Mouse (Mus musculus): Measurements from ENCODE around the gene Elane. TPM values are rescaled to one million over a fixed set of nuclear protein-coding genes. Genes with fewer than 3 reads are reported as not detected.

Elane gene
- polyA plus RNA-seq (2014; fragmentation: Nextera tagmentation; extraction: Ambion mirVana), result 0.55 TPM in 1 of 2 replicates, not detected in the other

DNA sequence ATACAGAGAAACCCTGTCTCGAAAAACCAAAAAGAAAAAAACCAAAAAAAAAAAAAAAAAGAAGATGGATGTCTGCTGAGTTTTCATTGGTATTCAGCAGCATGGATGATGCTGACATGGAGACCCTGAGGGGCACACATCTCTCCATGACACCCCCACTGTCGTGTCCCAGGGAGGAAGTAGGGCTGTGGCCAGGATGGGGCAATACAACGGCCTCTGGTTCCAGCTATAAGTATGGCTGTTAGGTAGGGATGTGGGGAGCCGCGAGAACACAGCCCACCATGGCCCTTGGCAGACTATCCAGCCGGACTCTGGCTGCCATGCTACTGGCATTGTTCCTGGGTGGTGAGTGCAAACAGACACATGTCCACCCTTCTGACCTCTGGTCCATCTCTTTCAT is at the start of gene Elane:
TSS of gene Elane (plus strand) at position 194 of the 400 bp plus-strand sequence.
- ATAC-seq (replicated peaks; ENCODE audit: low FRiP score, low TSS enrichment, low read depth), result no peak
- H3K4me2 ChIP-seq (ENCODE audit: low read length), result no peak within 1 kb of the TSS
- 69% methylated on average over 6 of the region's 6 CpGs for WGBS

DNA sequence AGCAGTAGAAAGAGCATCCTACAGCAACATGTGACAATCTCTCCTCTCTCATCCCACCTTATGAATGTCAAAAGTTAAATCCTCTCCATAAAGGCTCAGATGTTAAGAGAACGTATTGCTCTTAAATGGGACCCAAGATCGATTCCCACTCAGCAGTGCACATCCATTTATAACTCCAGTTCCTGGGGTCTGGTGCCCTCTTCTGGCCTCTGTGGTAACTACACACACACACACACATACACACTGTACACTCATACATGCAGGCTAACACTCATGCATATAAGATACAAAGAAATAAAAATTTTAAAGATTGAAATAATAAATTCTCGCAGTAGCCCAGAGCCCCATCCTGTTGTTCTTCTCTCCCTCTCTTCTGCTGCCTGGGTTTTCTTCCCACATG is 49.1 kb upstream of the Elane start:
- H3K9me3 ChIP-seq (ENCODE audit: control insufficient read depth, low read length), result no peaks in the 10 kb centered on the region; the same call in 1 of the 2 replicates
- no peaks in the 10 kb centered on the region for H3K27me3 ChIP-seq (replicated peaks; ENCODE audit: control insufficient read depth, insufficient read depth, low read length)
- no peak for DNase-seq (ENCODE audit: low spot score)
- H3K4me3 ChIP-seq (ENCODE audit: low read depth, low read length), result no peak overlapping the region
- WGBS, result 97% methylated on average over 3 of the region's 3 CpGs
- H3K9ac ChIP-seq (ENCODE audit: low read length), result no peak overlapping the region
- no peak for ATAC-seq (replicated peaks; ENCODE audit: low FRiP score, low TSS enrichment, low read depth)
- H3K4me1 ChIP-seq (replicated peaks; ENCODE audit: control insufficient read depth, insufficient read depth, low read length), result peaks cover 8% of the 10 kb centered on the region; the same call in 1 of the 2 replicates
- H3K4me2 ChIP-seq (ENCODE audit: low read length), result no peak overlapping the region
- H3K36me3 ChIP-seq (ENCODE audit: control insufficient read depth, insufficient read depth, low read length), result no peaks in the 10 kb centered on the region
- no peak overlapping the region for H3K27ac ChIP-seq (ENCODE audit: low read depth)

More for the DNA sequence above, at the start of gene Elane:
- DNase-seq (ENCODE audit: low spot score), result no peak
- H3K27ac ChIP-seq (ENCODE audit: low read depth), result no peak within 1 kb of the TSS
- peaks cover 11% of the 10 kb centered on the region; the same call in 1 of the 2 replicates for H3K4me1 ChIP-seq (replicated peaks; ENCODE audit: control insufficient read depth, insufficient read depth, low read length)
- H3K4me3 ChIP-seq (ENCODE audit: low read depth, low read length), result no peak within 1 kb of the TSS
- no peak within 1 kb of the TSS for H3K9ac ChIP-seq (ENCODE audit: low read length)
- no peaks in the 10 kb centered on the region for H3K36me3 ChIP-seq (ENCODE audit: control insufficient read depth, insufficient read depth, low read length)
- H3K27me3 ChIP-seq (replicated peaks; ENCODE audit: control insufficient read depth, insufficient read depth, low read length), result no peaks in the 10 kb centered on the region
- H3K9me3 ChIP-seq (ENCODE audit: control insufficient read depth, low read length), result no peaks in the 10 kb centered on the region

DNA sequence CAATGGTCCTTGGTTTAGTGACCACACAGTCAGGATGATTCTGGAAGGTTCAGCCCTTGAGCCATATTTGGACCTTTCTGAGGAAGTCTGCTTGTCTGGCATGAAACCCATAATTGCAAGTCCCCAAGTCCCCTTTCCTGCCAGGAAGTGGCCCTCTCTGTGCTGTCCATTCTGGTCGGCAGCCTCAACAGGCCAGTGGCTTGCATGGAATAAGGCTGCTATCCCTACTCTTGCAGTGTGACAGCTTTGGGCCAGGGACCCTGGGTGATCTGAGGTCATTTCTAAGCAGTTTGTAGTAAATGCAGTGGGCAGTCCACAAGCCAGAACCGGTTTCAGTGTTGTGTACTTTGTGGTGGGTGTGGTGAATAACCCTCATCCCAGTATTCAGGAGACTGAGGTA is 47.9 kb upstream of the Elane start:
- Histone ChIP-seq H3K4me1 (replicated peaks; ENCODE audit: control insufficient read depth, insufficient read depth, low read length) (peaks cover 15% of the 10 kb centered on the region), H3K4me2 (ENCODE audit: low read length) (no peak overlapping the region), H3K36me3 (ENCODE audit: control insufficient read depth, insufficient read depth, low read length) (no peaks in the 10 kb centered on the region), H3K27me3 (replicated peaks; ENCODE audit: control insufficient read depth, insufficient read depth, low read length) (no peaks in the 10 kb centered on the region), H3K9me3 (ENCODE audit: control insufficient read depth, low read length) (no peaks in the 10 kb centered on the region; the same call in 1 of the 2 replicates), H3K27ac (ENCODE audit: low read depth) (no peak overlapping the region), H3K4me3 (ENCODE audit: low read depth, low read length) (no peak overlapping the region), H3K9ac (ENCODE audit: low read length) (no peak overlapping the region)
- DNase-seq (ENCODE audit: low spot score), result no peak
- 56% methylated on average over 2 of the region's 2 CpGs for WGBS
- no peak for ATAC-seq (replicated peaks; ENCODE audit: low FRiP score, low TSS enrichment, low read depth)

DNA sequence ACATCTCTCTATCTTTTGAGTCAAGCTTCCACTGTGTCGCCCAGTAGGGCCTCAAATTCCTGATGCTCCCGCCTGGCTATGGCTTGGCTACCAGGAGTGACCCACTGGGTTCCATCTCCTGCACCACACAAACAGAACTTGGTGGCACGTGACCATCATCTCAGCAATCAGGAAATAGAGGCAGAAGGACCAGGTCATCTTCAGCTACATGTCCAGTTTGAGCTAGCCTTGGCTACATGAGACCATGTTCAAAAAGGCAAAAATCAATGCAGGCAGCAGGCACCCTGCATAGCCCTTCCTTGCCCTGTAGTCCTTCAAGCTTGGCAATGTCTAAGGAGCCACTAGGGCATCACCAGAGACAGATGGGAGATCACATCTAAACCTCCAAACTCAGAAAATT is 46.0 kb upstream of the Elane start:
- WGBS, result 90% methylated on average over 3 of the region's 3 CpGs
- Histone ChIP-seq H3K36me3 (ENCODE audit: control insufficient read depth, insufficient read depth, low read length) (no peaks in the 10 kb centered on the region), H3K9ac (ENCODE audit: low read length) (no peak overlapping the region), H3K4me3 (ENCODE audit: low read depth, low read length) (no peak overlapping the region; the same call in 1 of the 2 replicates), H3K4me2 (ENCODE audit: low read length) (no peak overlapping the region), H3K4me1 (replicated peaks; ENCODE audit: control insufficient read depth, insufficient read depth, low read length) (peaks cover 20% of the 10 kb centered on the region), H3K9me3 (ENCODE audit: control insufficient read depth, low read length) (no peaks in the 10 kb centered on the region; the same call in 1 of the 2 replicates), H3K27ac (ENCODE audit: low read depth) (peak overlapping the region; percentile 67), H3K27me3 (replicated peaks; ENCODE audit: control insufficient read depth, insufficient read depth, low read length) (no peaks in the 10 kb centered on the region)
- no peak for DNase-seq (ENCODE audit: low spot score)
- ATAC-seq (replicated peaks; ENCODE audit: low FRiP score, low TSS enrichment, low read depth), result no peak

DNA sequence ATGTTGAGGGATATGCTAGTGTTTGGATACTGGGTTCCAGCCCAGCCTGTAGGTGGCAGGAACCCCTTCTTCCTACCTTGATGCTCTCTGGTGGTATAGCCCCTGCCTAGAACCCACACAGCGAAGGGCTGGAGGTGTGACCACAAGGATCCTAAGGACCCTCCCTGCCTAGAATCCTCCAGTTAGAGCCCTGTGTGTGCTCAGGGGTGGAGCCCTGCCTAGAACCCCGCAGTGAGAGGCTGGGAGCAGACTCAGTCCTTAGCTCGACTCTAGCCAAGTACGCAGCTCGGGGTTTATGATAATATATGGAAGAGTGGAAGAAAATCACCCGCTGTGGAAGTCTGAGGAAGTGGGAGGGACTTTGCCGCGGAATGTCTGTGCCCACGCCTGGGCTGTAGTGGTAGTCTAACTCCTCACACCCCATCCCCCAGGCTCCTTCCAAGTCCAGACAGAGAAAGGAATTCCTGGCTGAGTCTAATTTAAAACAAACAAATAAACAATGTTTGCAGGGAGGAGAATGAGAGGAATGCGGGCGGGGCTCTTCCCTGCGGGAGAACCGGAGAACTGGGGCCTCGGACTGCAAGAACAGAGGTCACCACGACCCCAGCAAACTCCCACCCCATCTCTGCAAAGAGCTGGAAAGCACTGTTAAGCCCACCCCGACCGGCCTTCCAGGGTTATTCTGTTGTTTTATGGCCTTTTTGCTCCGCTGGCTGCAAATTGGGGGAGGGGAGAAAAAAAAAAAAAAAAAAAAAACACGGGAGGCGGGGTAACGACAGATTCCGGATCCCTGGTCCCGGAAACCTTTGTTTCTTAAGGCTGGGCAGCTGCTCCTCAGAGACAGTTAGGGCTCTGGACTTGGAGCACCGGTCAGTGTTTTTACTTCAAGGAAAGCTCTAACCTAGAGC is 45.1 kb upstream of the Elane start:
- Histone ChIP-seq H3K4me2 (ENCODE audit: low read length) (peak overlapping the region; percentile 58), H3K27me3 (replicated peaks; ENCODE audit: control insufficient read depth, insufficient read depth, low read length) (no peaks in the 10 kb centered on the region), H3K4me1 (replicated peaks; ENCODE audit: control insufficient read depth, insufficient read depth, low read length) (peaks cover 20% of the 10 kb centered on the region), H3K9ac (ENCODE audit: low read length) (peak overlapping the region; percentile 37), H3K36me3 (ENCODE audit: control insufficient read depth, insufficient read depth, low read length) (no peaks in the 10 kb centered on the region), H3K9me3 (ENCODE audit: control insufficient read depth, low read length) (no peaks in the 10 kb centered on the region; the same call in 1 of the 2 replicates), H3K27ac (ENCODE audit: low read depth) (peak overlapping the region; percentile 67), H3K4me3 (ENCODE audit: low read depth, low read length) (peak overlapping the region; percentile 29)
- WGBS, result under 1% methylated on average over 23 of the region's 24 CpGs
- ATAC-seq (replicated peaks; ENCODE audit: low FRiP score, low TSS enrichment, low read depth) (peak; percentile 74), DNase-seq (ENCODE audit: low spot score) (peak; percentile 82)

DNA sequence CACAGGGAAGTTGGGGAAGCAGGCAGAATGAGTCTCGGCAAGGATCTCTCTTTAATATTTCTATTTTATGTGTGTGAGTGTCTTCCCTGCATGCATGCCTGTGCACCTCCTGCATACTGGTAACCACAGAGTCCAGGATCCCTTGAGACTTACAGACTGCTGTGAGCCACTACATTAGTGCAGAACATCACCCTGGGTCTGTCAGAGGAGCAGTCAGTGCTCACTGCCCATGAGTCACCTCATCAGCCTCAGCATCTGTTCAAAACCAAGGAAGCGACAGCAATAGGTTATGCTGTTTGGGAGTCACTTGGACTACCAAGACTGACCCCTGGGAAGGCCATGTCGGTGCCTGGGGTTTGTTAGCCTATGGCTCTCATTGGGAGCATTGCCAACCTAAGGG is 43.7 kb upstream of the Elane start:
- H3K27ac ChIP-seq (ENCODE audit: low read depth), result peak overlapping the region; percentile 7; the same call in 1 of the 2 replicates
- ATAC-seq (replicated peaks; ENCODE audit: low FRiP score, low TSS enrichment, low read depth), result no peak

DNA sequence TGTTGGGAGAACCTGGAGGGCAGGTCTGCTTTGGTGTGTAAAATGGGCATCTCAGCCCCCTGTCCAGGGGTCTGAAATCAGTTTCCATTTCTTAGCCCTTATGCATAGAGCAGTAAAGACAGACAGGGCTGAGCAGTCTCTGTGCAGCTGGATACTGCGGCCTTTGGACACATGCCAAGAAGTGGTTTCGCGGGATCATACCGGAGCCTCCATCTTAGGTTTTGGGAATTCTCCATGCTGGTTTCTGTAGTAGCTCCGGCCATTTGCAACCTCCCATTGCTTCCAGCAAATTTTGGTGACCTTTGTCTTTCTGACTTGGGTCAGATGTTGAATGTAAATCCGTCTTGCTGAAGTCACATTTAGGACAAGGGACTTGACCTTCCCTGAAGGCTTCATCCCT is 42.6 kb upstream of the Elane start:
- peak overlapping the region; percentile 27; the same call in 1 of the 2 replicates for H3K27ac ChIP-seq (ENCODE audit: low read depth)

More for the DNA sequence above, 43.7 kb upstream of the Elane start:
- WGBS, result 64% methylated on average over 3 of the region's 3 CpGs
- no peak for DNase-seq (ENCODE audit: low spot score)
- Histone ChIP-seq H3K9ac (ENCODE audit: low read length) (no peak overlapping the region), H3K9me3 (ENCODE audit: control insufficient read depth, low read length) (no peaks in the 10 kb centered on the region), H3K4me2 (ENCODE audit: low read length) (no peak overlapping the region), H3K36me3 (ENCODE audit: control insufficient read depth, insufficient read depth, low read length) (no peaks in the 10 kb centered on the region), H3K4me3 (ENCODE audit: low read depth, low read length) (no peak overlapping the region), H3K4me1 (replicated peaks; ENCODE audit: control insufficient read depth, insufficient read depth, low read length) (peaks cover 20% of the 10 kb centered on the region), H3K27me3 (replicated peaks; ENCODE audit: control insufficient read depth, insufficient read depth, low read length) (no peaks in the 10 kb centered on the region)

DNA sequence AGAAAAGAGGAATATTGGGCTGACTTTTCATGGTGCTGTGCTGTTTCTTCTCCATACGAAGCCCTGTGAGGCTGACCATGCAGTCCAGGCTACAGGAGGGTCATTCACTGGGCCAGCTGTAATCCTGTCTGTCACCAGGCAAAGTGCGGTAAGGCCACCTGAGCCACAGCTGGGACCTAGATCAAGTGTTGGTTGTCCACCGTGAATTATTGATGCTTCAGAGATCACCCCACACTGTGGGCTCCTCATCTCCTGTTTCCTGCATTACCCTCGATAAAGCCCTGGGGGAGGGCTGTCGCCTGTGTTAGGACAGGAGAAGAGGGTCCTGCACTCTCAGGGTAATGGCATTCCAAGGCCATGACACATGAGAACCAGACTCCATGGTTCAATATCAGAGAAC is 39.5 kb upstream of the Elane start:
- DNase-seq (ENCODE audit: low spot score), result no peak
- WGBS, result 51% methylated on average over 5 of the region's 5 CpGs
- no peak overlapping the region for H3K4me2 ChIP-seq (ENCODE audit: low read length)
- peaks cover 19% of the 10 kb centered on the region for H3K4me1 ChIP-seq (replicated peaks; ENCODE audit: control insufficient read depth, insufficient read depth, low read length)
- H3K27ac ChIP-seq (ENCODE audit: low read depth), result no peak overlapping the region
- H3K9ac ChIP-seq (ENCODE audit: low read length), result no peak overlapping the region
- H3K9me3 ChIP-seq (ENCODE audit: control insufficient read depth, low read length), result no peaks in the 10 kb centered on the region
- no peaks in the 10 kb centered on the region for H3K36me3 ChIP-seq (ENCODE audit: control insufficient read depth, insufficient read depth, low read length)
- no peak overlapping the region for H3K4me3 ChIP-seq (ENCODE audit: low read depth, low read length)
- no peaks in the 10 kb centered on the region for H3K27me3 ChIP-seq (replicated peaks; ENCODE audit: control insufficient read depth, insufficient read depth, low read length)
- no peak for ATAC-seq (replicated peaks; ENCODE audit: low FRiP score, low TSS enrichment, low read depth)

More for the DNA sequence above, 42.6 kb upstream of the Elane start:
- no peak for DNase-seq (ENCODE audit: low spot score)
- 55% methylated on average over 6 of the region's 6 CpGs for WGBS
- Histone ChIP-seq H3K36me3 (ENCODE audit: control insufficient read depth, insufficient read depth, low read length) (no peaks in the 10 kb centered on the region), H3K4me2 (ENCODE audit: low read length) (no peak overlapping the region), H3K27me3 (replicated peaks; ENCODE audit: control insufficient read depth, insufficient read depth, low read length) (no peaks in the 10 kb centered on the region), H3K4me1 (replicated peaks; ENCODE audit: control insufficient read depth, insufficient read depth, low read length) (peaks cover 20% of the 10 kb centered on the region), H3K4me3 (ENCODE audit: low read depth, low read length) (no peak overlapping the region), H3K9ac (ENCODE audit: low read length) (no peak overlapping the region), H3K9me3 (ENCODE audit: control insufficient read depth, low read length) (no peaks in the 10 kb centered on the region)
- ATAC-seq (replicated peaks; ENCODE audit: low FRiP score, low TSS enrichment, low read depth), result 0 out of 2 replicates have a peak, but pooled peaks have one; percentile 35

Measured in intestine, embryonic 14.5 days (tissue).